Mouse (Mus musculus) cerebellum, adult 9-10 months (tissue): Measurements from ENCODE around the gene Adamtsl4.
"Not testable (repeated sequence)": the region's sequence is repeated elsewhere in the genome, so short reads cannot be mapped to it uniquely, and the experiment has no call there.

Source experiments
- DNase-seq: peaks from one replicate; pipeline ENCODE4 v3.0.0; 2022

Gene Adamtsl4

DNA sequence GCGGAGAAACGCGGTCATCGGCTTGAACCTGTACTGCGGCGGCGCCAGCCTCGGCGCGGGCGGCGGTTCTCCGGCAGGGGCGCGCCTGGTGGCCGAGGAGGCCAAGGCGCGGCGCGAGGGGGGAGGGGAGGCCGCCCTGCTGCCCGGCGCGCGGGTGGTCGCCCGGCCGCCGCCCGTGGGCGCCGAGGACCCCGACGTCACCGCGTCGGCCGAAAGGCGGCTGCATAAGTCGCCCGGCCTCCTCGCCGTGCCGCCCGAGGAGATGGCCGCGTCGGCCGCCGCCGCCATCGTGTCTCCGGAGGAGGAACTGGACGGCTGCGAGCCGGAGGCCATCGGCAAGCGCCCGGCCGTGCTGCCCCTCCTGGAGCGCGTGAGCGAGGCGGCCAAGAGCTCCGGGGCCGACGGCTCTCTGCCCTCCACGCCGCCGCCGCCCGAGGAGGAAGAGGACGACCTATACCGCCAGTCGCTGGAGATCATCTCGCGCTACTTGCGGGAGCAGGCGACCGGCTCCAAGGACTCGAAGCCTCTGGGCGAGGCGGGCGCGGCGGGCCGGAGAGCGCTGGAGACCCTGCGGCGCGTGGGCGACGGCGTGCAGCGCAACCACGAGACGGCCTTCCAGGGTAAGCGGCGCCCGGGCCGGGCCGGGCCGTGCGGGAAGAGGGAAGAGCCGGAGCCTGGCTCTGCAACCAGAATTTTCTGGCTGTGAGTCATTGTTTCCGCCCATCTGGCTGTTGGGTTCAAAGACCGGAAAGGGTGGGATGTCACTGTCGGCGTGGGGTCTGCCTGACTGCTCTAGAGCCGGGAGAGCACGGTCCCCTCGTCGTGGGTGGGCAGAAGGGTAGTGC lies 28.6 kb downstream of the Adamtsl4 start:
- peak; percentile 54 for DNase-seq

DNA sequence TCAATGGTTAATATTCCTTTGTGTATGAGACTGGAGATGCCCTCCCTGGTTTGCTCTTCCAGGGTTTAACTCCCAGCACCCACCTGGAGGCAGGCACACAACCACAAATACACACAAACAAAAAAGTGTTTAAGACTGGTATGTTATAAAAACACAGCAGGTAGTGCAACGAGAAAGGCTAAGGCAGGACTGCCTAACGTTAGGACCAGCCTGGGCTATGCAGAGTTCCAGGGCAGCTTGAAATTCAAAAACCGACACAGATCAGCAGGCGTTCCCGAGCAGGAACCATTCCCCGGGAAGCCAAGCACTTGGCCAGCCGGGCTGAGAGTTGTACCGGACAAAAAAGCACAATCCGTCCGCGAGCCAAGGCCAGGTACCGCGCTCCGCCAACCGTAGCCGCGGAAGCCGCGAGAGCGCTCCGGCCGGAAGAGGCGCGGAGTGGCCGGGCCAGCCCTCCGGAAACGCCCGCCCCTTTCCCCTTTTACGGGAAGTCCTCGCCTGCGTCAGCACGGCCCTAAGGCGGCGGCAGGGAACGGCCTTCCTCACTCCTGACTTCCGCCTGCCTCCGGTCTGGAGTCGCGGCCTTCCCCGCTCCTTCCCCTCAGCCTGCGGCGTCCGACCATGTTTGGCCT lies 29.4 kb downstream of the Adamtsl4 start, which contains the start of gene Mcl1:
TSS of gene Mcl1 (plus strand) at position 553 of the 632 bp plus-strand sequence.
- DNase-seq = peak; percentile 90

DNA sequence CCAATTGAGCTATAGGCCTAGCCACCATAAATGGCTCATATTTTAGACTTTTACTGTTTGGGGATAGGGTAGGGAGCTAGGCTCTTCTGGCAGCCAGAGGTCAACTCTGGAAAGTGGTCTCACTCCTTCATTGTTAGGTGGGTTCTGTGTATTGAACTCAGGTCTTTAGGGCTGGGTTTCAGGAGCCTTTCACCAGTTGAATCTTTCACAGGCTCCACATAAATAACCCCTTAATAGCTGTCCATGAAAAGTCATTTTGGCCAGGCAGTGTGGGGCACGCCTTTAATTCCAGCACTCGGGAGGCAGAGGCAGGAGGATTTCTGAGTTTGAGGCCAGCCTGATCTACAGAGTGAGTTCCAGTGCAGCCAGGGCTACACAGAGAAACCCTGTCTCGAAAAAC lies 30.0 kb downstream of the Adamtsl4 start:
- no peak for DNase-seq

DNA sequence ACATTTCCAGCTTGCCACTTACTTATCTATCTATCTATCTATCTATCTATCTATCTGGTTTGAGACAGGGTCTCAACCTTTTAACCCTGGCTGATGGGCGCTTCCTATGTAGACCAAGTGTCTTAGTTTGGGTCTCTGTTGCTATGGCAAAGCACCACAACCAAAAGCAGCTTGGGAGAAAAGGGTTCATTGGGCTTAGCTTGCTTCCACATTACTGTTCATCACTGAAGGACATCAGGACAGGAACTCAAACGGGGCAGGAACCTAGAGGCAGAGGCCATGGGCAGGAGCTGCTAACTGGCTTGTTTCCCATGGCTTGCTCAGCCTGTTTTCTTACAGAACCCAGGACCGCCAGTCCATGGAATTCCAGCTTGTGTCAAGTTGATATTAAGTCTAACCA lies 30.6 kb downstream of the Adamtsl4 start:
- DNase-seq = no peak

DNA sequence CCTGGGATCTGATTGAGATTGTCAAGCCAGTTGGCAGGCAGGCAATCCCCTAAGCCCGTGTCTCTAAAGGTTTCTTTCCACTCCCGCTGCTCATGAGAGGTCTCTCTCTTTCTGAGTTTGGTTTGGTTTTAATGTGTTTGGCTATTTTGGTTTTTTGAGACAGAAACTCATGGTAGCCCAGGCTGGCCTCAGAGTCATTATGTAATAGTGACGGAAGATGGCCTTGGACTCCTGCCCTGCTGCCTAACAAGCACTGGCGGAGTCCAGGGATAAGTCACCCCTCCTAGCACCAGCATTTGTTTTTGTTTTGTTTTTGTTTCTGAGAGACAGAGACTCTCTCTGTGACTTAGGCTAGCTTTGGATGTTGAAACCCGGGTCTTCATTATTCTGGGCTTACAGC lies 32.3 kb downstream of the Adamtsl4 start:
- no peak for DNase-seq

DNA sequence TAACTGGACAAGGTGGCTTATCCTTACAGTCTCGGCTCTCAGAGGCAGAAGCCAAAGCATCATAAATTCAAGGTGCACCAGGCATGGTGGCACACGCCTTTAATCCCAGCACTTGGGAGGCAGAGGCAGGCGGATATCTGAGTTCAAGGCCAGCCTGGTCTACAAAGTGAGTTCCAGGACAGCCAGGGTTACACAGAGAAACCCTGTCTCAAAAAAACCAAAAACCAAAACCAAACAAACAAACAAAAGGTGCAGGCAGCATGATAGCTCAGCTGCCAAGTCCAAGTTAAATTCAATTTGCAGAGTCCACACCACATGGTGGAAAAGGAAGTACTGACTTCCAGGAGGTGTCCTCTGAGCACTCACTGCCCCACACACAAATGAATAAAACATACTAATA lies 33.3 kb downstream of the Adamtsl4 start:
- DNase-seq = not testable (repeated sequence)

DNA sequence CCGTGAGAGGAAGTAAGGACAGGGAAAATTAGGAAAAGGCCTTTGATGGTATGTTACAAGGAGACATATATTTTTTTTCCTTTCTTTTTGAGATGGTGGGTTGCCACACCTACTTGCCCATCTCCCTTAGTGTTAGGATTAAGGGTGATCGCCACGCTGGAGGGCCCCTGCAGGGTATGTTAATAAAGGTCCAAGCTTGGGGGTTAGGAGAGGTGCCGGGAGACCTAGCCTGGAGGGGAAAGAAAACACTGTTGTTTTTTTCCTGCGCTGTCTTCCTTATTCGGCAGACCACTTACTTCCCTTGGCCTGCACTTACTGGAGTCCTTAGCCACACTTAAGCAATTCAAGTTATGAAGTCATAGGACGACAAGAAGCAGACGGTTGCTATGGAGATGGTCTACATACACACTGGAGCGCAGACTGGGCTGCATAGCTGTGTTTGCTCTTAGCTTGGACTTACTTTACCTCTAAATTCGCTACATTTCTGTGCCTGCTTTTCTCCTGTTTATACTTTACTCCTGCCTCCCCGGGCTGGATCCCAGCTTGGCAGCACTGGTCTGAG lies 34.2 kb downstream of the Adamtsl4 start:
- DNase-seq = no peak

DNA sequence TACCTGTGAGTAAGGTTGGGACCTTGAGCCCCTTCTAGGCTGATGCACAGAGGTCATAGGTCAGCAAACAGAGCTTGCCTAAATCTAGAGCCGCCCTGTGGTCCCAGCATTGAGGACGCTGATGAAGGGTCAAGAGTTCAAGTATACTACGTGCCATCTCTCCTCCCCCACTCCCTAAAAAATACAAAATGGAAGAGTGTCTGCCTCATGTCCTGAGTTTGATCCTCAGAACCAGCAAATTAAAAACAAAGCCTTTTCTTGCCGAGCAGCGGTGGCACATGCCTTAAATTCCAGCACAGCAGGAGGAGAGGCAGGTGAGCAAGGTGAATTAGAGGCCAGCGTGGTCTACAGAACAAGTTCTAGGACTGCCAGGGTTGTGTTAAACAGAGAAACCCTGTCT lies 34.8 kb downstream of the Adamtsl4 start:
- DNase-seq = no peak

DNA sequence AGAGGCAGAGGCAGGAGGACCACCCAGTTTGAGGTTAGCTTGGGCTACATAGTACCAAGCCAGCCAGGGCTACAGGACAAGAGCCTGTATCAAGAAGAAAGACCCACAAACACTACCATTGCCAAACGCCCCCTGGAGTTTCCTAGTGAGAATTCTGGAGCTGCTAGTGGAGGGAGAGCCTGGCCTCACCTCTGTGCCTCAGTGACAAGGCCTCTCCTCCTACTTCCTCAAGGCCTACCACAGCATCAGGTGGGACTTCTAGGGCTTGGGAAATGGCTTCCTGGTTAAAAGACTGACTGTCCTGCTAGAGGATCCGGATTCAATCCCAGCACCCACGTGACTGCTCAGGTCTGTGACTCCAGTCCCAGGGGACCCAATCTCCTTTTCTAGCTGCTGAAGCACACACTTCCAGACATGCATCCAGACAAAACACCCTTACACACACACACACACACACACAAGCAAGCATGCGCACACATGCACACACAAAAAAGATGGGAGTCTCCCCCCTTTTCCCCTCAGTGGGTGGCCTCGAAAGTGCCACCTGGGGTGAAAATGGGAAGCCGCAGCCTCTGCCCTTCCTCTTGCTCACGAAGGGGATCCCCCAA lies 35.4 kb downstream of the Adamtsl4 start:
- no peak for DNase-seq

DNA sequence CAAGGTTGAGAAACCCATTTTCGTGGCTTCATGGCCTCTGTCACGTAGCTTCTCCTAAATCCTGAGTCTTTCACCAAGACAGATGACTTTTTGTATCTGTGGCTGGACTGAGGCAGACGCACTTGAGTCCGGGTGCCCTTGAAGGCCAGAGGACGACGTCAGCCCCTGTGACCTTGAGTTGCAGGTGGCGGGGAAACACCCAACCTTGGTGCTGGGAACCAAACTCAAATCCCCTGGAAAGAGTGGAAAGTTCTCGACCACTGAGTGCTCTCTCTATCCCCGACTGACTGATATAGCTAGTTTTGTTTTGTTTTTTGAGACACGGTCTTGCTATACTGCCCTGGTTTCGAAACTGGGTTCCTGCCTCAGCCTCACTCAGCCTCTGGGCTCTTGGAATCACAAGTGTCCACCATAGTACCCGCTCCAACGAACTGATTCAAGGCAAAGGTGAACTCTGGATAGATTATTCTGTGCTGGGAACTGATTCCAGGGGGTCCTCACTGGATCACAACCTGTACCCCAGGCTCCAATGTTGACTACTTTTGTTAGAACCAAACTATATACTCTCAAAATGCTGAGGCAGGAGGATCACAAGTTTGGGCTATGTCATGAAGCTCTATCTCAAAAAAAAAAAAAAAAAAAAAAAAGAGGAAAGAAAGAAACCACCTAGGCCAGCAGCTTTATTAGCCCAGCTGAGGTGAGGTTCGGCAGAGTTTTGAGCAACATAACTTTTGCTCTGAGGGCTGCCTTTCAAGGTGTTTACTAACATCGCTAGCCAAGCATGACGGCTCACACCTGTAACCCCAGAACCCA lies 36.1 kb downstream of the Adamtsl4 start:
- DNase-seq = no peak

DNA sequence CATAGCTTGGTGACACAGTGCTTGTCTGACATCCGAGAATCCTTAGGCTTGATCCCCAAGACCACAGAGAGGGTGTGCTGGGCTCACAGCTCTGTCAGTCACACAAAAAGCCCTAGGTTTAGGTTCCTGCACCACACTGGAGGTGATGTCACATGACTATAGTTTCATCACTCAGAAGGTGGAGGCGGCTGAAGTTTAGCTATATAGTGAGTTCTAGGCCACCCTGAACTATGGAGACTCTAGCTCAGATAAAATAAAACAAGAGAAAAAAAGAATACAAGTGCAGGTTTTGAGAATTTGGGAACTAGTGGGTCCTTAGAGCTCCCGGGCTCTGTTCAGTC lies 36.7 kb downstream of the Adamtsl4 start:
- DNase-seq = no peak

DNA sequence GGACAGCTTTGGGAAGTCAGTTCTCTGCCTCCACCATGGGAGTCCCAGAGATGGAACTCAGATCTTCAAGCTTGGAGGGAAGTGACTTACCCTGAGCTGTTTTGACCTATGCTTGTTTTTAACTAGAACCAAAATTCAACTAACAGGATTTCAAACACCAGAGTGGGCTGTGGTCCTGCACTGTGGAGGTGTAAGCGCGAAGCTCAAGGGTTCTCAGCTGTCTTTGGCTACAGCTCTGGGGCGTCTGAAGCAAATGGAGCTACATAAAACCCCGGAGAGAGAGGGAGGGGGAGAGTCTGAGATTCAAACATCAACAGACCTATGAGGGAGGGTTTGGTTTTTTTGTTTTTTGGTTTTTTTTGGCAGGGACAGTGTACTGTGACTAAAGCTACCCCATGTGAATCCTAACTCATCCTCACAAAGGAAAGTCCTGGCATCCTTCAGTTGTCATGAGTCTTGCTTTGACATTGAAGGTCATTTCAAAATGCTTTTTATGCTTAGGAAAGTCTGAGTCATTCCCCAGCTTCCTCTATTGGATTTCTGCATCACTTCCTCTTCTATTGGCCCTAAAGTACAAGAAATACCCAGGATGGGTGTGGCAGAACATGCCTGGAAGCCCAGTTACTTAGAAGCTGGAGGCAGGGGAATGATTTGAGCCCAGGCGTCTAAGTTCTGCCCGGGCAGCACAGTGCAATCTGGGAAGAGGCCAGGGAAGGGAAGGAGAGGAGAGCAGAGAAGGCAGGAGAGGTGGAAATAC lies 37.3 kb downstream of the Adamtsl4 start:
- no peak for DNase-seq

DNA sequence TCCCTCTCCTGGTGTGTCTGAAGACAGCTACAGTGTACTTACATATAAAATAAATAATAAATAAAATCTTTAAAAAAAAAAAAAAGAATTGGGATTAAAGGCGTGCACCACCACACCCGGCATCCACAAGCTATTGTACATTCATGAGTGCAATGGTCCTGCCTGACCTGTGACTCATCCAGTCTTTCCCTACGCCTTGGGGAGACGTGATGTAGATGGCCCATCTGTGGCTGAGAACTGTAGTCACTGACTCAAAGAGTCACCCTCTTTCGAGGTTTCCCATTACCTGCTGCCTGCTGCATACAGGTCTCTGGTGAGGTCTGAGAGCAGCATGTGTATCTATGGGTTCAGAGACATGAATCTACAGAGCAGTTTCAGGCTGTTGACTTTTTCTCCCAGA lies 39.7 kb downstream of the Adamtsl4 start:
- DNase-seq = no peak

DNA sequence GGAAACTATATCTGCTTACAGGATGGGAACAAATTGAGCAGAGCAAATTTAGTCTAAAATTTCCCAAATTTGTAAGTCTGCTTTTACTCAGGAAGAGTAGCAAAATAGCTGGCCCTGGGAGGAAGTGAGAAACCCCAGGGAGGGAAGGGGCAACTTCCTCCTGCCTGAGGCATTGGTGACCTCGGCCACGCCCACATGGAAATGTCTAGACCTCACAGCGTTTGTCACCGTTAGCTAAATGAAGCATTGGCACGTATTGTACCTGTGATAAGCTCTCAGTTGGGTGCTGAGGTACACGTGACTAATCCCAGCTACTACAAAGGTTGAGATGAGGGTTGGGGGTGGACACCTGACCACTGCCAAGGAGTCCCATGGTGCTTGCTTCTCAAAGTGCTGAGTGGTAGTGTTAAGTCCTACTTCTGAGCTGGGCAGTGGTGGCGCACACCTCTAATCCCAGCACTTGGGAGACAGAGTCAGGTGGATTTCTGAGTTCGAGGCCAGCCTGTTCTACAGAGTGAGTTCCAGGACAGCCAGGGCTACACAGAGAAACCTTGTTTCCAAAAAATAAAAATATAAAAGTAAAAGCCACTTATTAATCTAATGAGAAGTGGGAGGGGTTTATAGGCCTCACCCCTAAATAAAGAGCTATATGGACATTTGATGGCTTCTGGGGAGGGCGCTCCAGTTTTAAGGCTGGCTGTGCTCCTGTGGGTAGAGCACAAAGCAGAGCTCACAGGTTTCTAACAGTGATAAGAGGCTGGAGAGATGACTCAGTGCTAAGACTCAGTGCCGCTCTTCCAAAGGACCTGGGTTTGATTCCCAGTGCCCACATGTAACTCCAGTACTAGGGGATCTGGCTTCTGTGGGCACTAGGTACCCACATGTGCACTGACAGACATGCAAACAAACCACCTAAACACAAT lies 42.1 kb downstream of the Adamtsl4 start:
- no peak for DNase-seq

DNA sequence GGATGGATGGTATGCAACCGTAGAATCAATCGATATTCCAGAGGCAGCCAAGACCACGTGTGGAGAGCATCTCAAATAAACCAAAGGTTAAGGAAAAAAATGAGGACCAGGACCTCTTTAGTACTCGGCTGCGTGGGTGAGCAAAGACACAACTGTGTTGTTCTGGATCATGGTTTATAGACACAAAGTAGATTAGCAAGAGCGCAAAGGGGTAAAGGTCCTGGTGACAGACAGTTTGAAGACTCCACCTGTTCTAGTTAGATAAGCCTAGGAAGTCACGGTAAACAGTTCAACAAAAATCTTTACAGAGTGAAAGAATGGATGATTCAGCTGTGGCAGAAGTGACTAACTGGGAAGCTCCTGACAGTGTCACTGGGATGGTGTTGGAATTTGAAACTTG lies 44.6 kb downstream of the Adamtsl4 start:
- no peak for DNase-seq

DNA sequence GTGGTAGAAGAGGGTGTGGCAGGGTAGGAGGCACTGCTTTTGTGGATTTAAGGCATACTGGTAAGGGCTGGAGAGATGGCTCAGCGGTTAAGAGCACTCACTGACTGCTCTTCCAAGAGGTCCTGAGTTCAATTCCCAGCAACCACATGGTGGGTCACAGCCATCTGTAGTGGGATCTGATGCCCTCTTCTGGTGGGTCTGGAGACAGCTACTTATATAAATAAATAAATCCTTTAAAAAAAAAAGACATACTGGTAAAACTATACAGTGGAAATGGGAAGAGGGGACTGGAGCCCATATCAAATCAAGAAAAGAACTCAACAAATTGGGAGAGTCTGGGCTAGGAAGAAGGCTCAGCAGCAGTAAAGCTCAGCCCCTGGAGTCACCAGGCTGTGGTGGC lies 48.0 kb downstream of the Adamtsl4 start:
- DNase-seq = no peak

DNA sequence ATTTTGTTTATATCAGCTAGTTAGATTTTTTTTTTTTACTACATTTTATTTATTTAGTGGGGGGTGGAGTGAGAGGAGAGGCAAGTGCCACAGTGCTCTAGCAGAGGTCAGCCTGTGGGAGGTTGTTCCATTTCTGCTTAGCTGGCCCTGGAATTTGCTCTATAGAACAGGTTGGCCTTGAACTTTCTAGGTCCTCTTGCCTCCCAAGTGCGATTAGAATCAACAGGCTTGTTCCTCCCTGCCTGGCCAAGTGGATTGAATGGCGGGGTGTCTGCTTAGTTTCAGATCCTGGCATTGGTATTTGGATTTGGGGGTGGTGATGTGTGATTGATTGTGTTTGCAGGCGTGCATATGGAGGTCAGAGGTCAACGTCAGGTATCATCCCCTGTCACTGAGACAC lies 51.6 kb downstream of the Adamtsl4 start:
- no peak for DNase-seq

DNA sequence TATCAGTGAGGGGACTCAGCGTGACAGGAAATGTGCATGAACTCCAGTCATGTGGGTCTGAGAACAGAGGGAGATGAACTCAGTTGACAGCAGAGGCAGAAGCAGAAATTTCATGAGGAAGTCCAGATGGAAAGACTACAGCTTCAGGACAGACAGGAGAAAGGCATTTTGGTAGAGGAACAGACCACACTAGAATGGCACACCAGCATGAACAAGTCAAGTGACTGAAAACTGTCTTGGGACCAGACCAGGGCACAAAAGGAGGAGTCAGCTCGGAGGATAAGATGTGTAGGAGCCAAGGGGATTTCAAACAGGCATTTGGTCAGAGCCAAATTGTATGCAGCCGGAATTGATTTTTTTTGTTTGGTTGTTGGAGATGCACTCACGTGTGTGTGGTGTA lies 52.1 kb downstream of the Adamtsl4 start:
- DNase-seq = no peak

DNA sequence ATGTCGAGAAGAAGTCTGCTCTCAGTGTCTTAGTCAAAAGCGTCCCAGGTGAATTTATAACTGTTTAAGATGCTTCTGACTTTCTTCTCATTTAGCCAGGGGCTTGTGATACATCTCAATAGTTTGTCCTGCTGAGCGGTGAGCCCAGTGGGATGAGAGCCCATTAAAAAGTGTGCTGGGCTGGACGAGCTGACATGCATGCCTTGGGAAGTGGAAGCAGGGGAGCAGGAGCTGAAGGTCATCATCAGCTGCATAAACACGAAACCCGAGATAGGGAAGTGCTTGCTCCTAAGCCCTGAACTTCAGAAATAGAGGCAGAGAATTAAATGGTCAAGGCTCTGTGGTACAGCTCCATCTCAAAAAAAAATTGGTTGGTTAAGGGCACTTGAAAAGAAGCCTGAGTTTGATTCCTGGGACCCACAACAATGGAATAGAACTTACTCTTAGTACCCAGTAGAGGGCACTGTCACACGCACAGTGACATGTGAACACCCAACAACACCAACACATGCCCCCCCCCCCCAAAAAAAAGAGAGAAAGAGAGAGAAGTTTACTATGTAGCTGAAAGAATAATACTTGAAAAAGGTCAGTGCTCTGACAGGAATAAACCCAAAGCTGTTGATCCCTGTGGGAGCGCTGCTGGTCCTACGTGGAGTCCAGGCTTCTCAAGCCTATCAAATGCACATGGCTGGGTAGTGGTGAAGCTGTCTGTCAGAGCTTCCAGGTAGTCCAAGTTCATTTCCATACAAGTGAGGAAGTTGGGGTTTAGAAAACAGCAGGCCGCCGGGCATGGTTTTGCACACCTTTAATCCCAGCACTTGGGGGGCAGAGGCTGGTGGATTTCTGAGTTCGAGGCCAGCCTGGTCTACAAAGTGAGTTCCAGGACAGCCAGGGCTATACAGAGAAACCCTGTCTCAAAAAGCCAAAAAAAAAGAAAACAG lies 54.8 kb downstream of the Adamtsl4 start:
- no peak for DNase-seq

DNA sequence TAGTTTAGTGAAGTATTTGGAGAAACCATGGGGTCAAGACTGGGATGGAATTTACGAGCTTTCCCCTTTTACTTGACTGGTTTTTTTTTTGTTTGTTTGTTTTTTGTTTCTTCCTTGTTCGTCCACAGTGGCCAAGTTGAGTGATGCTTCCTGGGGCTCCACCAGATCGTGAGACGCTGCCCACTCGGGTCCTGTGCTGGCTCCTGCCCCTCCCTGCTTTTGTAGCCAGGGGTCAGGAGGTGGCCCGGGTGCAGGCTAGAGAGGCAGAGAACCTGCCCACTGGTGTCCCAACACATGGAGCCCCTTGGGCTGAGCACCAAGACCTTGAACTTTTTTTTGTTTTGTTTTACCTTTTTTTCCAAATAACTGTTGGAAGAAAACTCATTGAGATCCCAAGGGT lies 56.4 kb downstream of the Adamtsl4 start:
- no peak for DNase-seq
